Mouse (Mus musculus): ENCODE results near the gene Ugt1a2.
A peak's percentile ranks its signal among the peaks of the same experiment; 100 is the strongest.
"Not testable (repeated sequence)": the region's sequence is repeated elsewhere in the genome, so short reads cannot be mapped to it uniquely, and the experiment has no call there.

Ugt1a2 gene

DNA sequence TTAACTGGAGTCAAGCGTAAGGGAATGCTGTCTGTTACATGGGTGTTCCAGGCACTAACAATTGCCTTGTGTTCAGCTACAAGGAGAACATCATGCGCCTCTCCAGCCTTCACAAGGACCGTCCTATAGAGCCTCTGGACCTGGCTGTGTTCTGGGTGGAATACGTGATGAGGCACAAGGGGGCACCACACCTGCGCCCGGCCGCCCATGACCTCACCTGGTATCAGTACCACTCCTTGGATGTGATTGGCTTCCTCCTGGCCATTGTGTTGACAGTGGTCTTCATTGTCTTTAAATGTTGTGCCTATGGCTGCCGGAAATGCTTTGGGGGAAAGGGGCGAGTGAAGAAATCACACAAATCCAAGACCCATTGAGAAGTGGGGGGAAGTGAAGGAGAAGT lies 17.6 kb downstream of the Ugt1a2 start:
- peak; percentile 1 for DNase-seq (ENCODE audit: low spot score)

DNA sequence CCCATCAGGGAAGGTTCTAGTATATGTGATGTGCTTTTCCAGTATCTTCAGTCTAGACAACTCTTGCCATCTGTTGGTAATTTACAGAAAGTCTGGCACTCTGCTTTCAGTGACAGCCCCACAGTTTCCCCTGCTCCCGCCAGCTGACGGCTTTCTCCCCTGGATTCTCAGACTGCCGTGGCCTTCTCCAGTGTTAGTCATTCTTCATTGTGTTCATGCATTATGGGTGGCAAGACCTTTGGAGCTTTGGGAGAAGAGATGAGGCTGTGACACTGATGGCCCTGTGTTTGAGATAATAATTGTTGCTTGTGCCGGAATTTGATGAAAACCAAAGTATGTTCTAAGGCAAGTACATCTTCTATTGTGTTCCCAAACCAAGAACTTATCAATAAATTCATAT lies 18.2 kb downstream of the Ugt1a2 start:
- no peak for DNase-seq (ENCODE audit: low spot score)

DNA sequence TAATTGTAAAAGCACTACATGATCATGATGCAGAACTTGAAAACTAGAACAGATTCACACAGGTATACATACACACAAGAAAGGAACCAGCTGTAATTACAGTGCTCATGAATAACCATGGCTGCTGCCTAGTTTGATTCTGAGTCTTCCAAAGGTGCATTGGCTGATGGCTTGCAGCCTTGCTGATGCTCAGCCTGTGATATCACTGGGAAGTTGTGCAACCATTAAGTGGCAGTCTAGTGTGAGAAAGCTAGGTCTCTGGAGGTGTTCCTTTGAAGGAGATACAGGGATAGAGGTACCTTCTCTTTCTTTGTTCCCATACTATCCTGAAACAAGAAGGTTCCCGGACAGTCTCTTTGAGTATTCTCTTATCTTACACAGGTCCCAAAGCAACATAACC lies 18.7 kb downstream of the Ugt1a2 start:
- DNase-seq (ENCODE audit: low spot score): peak; percentile 1

DNA sequence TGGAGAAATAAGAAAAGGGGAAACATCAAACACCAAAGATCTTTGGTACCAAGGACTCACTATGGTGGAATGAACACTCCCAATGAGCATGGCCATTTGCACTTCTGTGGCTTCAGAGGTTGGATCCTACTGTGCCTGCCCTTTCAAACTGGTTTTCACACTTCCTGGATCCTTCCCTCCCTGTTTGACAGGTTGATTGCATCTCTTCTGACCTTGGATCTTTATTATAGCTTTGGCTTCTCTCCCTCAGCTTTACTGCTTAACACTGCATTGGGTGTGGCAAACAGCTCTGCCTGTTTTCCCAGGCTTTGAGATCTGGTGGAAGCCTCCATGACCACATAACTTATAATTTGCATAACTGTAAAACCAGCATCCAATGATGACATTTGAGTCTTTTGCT lies 19.9 kb downstream of the Ugt1a2 start:
- peak; percentile 3 for DNase-seq (ENCODE audit: low spot score)

DNA sequence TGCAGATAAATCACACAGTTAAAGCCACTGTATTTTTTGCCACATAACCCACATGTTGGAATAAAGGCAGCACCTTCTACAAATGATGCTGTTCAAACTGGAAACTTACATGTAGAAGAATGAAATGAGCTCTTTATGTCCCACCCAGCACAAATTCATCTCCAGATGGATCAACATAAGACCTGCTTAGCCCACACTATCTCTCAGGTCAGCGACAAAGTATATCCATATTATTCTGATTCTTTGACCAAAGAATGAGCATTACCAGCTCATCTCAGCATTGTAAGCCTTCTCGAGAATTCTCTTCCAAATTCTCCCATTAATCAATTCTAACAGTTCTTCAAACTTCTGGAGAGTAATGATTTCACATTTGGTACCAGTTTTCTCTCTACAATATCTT lies 21.8 kb downstream of the Ugt1a2 start:
- DNase-seq (ENCODE audit: low spot score): peak; percentile 0

DNA sequence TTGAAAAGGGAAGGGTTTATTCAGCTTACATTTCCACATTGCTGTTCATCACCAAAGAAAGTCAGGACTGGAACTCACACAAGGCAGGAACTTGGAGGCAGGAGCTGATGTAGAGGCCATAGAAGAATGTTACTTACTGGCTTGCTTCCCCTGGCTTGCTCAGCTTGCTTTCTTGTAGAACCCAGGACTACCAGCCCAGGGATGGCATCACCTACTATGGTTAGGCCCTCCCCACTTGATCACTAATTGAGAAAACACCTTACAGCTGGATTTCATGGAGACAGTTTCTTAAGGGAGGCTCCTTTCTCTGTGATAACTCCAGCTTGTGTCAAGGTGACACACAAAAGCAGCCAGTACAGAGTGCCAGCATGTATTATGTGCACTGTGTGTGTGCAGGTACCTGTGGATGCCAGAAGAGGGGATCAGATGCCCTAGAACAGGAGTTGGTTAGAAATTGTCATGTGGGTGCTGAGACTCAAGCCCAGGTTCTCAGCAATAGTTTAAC lies 22.7 kb downstream of the Ugt1a2 start:
- DNase-seq (ENCODE audit: low spot score): peak; percentile 6

DNA sequence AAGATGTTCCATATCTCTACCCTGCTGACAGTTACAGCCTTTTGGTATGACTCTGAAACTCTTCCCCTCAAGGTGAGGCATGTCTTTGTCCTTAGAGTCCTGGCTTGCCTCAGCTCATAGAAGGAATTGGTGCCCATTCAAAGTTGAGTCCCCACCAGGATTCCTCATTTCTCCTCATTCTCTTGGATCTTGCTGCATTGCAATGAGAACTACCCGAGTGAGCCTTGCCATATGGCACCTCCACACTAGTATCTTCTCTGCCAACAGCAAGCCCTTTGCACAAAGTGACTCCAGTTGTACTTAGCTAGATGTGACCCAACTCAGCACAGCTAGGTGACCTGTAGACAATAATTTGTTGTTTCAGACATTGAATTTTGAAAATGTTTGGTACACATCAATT lies 23.2 kb downstream of the Ugt1a2 start:
- peak; percentile 18 for DNase-seq (ENCODE audit: low spot score)

DNA sequence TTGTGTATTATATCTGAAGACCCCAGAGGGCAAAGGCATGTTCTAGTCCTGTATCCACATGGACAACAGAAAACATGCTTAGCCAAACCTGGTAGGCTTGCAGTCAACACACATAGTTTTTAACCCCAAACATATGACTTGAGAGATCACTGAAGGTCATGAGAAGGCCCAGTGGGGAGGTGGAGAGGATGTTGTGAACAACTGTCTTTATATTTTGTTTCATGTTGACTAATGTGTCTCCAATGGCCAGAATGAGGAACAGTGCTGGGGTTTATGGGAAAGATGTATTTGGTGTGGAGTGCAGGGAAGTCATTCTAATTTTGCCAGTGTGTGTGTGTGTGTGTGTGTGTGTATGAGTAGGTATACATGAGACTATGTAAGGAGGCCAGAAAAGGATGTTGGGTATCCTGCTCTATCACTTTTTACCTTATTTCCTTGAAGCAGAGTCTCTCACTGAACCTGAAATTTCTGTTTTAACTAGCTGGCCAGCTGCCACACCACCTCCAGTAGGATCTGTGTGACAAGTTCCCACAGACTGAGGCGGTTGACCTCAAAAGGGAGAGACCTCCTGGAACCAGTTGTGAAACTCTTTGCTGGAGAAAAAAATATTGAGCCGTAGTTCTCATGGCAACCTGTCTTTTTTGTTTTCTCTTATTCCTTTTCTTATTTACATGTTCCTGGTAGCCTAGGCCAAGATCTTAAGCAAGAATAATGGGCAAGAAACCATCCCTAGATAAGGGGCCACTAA lies 23.8 kb downstream of the Ugt1a2 start:
- DNase-seq (ENCODE audit: low spot score): peak; percentile 74

DNA sequence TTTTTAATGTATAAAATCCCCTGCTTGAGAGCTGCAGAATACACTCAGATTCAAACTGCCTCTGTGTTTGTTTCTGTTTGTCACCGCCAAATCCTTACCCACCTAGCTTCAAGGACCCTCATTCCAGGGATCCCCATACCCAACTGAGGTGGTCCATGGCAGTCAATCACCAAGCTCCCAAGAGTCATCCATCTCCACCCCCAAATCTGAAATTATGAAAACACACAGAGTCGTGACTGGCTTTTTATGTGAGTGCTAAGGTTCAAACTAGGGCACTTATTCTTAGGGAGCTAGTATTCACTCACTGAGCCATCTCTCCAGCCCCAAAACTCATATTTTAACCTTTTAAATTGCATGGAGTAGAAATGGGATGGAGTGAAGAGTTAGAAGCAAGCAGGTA lies 24.9 kb downstream of the Ugt1a2 start:
- not testable (repeated sequence) for DNase-seq (ENCODE audit: low spot score)

DNA sequence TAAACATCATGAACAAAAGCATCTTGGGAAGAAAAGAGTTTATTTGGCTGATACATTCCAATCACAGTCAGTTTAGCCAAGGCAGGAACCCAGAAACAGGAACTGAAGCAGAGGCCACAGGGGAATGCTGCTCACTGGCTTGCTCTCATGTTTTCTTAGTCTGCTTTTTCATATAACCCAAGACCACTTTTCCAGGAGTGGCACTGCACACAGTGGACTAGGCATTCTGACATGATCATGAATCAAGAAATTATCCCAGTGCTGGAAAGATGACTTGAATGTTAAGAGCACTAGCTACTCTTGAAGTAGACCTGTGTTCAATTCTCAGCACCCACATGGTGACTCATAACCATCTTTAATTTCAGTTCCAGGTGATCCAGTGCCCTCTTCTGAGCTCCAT lies 25.3 kb downstream of the Ugt1a2 start:
- no peak for DNase-seq (ENCODE audit: low spot score)

DNA sequence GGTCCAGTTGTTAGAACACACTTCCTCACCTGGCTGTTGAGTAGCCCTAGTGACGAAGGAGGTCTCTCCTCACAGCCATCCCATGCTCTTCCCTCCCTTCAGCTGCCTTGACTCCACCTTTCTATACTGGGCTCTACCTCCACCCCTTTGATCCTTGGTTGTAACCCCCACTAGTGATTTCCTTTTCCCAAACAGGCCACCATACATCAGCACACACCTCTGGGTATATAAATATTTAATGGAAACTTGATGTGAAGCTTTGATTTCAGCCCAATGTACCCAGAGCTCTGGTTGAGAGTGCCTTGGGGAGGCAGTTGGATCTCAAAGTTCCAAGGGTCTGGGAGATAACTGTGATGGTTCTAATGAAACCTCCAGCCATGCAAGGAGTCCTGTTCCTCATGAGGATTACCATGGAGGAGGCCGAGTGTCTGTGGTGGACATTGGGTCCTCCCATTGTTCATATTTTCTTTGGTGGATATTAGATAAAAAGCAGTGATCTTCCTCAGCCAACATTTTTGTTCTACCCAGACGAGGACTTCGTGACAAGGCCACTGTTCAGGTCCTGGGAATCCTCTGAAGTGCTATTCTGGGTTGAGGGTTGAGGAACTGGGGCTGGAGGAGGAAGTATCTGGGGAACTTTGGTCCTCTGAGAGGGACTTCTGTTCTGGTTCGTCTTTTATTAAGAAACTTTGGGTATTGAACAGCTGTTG lies 26.4 kb downstream of the Ugt1a2 start, which contains the start of gene Mroh2a:
Gene Mroh2a (plus strand): TSS at position 317 of the 710 bp plus-strand sequence.
- no peak for DNase-seq (ENCODE audit: low spot score)

DNA sequence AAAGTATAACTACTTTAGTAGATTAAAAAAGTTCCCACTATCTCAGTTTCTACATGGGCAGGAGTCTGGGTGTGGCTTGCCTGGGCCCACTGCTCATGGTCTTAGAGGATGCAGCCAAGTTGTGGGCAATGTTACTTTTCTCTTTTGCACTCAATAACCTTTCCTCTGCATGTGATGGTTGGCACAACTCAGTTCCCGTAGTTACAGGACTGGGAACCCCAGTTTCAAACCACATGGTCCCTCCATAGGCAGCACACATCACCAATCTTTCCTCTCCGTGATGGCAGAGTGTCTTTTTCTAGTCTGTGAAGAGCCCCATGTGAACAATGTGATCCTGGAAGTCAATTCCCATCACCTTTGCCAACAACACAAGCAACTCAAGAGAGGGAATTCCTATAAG lies 27.1 kb downstream of the Ugt1a2 start:
- no peak for DNase-seq (ENCODE audit: low spot score)

DNA sequence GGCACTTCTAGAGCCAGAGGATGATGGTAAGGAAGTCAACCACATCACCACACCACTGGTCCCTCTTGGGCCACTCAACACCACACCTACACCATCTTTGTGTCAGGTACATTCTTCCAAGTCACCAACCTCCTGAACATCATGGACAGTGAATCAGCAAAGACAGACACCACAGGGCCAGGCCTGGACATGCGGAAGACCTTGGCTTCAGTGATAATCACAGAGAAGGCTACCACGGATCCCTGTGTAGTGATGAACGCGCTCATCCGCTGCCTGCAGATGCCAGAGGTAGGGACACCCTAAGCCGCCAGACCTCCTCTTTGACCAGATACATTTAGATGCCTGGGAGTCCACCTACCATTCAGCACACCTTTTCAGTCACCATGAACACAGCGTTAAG lies 27.7 kb downstream of the Ugt1a2 start:
- DNase-seq (ENCODE audit: low spot score): no peak

DNA sequence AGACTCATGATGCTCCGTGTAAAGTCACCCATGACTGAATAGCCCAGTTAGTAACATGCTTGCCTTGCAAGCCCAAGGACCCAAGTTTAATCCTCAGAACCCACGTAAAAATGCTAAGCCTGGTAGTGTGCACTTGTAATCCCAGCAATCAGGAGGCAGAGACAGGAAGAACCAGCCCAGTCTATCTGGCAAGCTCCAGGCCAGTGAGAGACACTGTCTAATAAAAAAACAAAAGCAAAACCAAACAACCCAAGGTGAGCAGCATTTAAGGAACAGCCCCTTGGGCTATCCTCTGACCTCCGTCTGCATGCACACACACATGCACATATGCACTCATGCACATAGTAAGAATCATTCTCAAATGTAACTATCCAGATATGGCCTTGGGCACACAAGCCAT lies 29.2 kb downstream of the Ugt1a2 start:
- no peak for DNase-seq (ENCODE audit: low spot score)

DNA sequence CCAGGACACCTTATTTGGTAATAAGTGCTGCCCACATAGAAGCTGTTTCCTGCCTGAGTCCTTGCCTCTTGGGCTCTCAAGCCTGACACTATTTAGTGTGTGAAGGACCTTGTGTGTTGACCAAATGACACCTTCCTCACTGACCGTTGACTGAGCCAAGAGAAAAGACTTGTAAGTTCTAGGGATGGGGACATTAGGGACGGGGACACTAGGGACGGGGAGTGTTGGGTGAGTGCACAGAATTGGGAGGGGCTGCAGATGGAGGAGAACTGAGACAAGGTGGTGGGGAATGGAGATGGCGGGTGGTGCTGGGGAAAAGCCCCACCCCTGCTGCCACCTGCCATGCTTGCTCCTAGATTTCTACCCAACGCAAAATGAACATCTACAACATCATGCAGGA lies 29.6 kb downstream of the Ugt1a2 start:
- no peak for DNase-seq (ENCODE audit: low spot score)

DNA sequence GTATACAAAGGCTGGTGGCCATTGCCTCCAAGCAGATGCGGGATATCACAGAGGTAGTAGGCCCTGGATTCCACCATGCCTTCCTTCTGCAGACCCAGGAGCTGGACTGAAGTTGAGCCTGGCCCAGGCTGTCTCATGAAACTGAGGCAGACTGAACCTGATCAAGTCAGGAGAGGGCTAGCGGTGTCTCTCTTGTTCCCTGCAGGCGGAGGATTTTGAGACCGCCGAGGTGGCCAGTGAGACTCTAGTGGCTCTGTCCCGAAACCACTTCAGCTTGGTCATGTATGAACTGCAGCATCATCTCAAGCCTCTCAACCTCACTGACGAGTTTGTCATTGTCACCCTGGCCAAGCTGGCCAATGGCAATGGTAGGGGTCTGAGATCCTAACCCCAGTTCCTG lies 30.0 kb downstream of the Ugt1a2 start:
- DNase-seq (ENCODE audit: low spot score): no peak

DNA sequence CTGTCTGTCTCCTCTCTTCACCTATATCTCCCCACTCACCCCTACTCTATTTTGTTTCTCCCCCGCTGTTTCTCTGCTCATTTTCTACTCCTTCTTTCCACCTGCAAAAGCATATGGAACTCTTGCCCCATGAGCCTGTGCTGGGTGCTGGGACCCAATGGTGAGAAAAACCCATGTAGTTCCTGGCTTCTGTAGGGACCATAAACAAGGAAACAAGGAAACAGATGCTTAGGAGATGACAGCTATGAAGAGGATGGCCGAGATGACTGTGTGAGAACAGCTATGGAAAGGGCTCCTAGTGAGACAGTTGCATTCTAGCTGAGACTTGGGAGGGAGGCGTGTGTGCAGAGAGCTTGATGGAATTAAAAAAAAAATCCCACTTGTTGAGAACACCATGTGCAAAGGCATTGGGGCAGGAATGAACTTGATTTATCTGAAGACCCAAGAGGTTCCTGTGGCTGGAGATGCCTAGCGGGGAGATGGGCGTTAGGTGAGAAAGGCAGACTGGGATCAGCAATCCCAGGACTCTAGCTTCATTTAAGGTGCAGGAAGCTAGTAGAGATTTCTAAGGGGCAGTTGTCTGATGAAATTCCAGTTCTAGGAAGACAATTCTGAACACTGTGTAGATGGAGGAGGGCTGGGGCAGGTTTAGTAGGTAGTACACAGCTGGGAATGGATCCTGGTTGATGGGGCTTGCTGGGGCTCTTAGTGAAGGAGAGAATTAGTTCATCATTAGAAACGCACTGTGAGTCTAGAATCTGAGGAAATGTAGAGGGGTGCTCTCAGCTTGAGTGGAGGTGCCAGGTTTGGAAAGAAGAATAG lies 30.8 kb downstream of the Ugt1a2 start:
- DNase-seq (ENCODE audit: low spot score): no peak

DNA sequence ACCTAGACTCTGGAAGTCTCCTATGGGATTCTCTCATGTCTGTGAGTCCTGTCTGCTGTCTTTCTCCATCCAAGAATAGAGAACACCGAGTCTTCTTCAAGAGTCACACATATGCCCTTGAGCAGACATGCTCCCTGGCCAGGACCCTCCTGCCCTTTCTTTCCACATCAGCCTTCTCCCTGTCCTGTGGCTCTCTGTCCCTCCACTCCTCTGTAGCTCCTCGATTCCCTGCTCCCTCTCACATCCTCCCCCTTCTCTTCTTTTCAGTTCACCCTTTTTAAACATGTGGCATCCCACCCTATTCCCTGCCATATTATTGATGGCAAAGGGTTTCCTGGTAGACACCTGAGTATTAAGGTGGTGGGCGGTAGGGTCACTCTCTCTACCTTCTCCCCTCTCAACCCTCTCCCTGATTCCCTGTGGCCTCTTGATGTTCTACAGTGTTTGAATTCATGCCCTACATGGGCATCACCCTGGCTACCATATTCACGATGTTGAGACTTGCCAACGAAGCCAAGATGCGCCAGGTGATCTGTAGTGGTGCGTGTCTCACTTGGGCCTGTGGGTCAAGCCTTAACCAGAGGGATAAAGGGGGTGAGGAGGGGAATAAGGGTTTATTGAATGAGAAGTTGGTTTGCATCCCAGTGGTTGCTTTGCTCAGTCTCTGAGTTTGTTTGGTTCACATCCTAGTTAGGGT lies 31.6 kb downstream of the Ugt1a2 start:
- DNase-seq (ENCODE audit: low spot score): no peak

DNA sequence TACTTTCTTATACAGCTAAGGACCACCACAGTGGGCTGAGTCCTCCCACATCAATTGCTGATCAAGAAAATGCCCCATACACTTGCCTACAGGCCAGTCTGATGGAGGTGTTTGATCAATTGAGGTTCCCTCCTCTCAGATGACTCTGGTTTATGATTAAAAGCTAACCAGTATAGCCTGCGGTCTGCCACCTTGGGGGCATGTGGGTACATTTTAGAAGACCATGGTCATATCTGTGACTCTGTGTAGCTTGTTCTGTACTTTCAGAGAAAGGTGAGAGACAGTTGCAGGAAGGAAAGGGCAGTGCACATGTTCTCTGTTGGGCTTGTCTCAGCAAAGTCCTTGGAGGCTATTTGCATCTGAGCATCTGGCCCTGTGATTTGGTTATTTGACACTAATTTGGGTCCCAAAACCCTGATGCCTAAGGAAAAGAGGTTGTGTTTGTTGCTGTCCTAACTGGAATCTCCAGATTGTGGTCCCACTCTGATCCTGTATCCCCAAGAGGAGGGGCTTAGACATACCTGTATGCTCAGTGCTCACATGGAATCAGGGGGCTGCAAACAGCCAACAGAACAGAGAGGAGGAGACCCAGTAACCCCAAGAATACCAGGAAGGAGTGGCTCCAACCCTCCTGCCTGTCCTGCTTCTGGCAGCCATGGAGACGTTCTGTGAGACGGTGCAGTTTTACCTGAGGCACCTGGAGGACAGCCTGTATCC lies 32.4 kb downstream of the Ugt1a2 start:
- DNase-seq (ENCODE audit: low spot score): no peak

DNA sequence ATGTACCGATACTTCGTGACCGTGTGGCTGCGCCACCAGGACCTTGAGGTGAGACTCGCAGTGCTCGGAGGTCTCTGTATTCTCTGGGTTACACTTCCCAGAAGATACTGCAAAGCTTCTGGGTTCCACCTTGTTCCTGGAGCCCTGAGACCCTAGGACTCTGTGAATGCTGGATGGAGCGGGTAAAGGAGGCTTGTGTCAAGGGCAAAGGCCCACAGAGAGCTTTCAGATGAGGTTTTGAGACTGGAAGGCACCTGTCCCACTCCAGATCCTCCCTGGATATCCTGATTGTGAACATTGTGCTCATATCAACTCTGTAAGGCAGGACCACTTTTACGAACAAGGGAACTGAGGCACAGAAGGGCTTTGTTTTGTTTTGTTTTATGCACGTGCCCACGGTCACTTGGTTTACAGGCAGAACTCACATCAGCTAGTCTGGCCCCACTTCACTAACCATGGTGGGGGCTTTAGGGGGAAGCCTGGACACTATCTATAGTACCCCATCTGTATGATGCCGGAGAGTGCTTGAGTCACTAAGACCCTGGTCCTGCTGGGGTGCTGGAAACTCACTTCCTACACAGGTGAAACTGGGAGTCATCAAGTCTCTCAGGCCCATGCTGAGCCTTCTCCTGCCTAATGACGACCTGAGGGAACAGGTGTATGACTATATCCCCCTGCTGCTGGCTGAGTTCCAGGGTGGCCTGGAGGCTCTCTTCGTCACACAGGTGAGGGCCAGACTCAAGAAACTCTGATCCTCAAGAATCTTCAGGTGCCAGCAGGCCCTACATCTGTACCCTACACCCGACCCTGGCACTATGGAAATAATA lies 33.2 kb downstream of the Ugt1a2 start:
- no peak for DNase-seq (ENCODE audit: low spot score)

DNA sequence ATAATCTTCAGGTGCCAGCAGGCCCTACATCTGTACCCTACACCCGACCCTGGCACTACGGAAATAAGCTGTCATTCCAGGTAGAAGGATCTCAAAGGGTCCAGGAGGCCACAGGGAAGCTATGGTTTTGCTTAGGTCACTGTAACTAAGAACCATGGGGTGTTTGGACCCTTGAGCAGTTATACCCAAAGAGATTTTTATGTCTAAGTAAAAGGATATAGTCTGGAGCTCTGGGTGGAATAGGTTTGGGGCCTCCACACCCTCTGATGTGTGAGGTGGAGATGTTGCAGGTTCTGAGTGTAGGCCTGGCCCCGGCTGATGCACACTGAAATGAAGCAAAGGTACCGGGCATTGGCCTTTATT lies 33.8 kb downstream of the Ugt1a2 start:
- DNase-seq (ENCODE audit: low spot score): no peak

Measured in lung, postnatal 25 days (tissue).